Mouse (Mus musculus): ENCODE results near the gene Slamf9. TPM values are rescaled to one million over a fixed set of nuclear protein-coding genes. Genes with fewer than 3 reads are reported as not detected.

Gene Slamf9
- not detected for polyA plus RNA-seq (2017; shearing (Covaris generic))

DNA sequence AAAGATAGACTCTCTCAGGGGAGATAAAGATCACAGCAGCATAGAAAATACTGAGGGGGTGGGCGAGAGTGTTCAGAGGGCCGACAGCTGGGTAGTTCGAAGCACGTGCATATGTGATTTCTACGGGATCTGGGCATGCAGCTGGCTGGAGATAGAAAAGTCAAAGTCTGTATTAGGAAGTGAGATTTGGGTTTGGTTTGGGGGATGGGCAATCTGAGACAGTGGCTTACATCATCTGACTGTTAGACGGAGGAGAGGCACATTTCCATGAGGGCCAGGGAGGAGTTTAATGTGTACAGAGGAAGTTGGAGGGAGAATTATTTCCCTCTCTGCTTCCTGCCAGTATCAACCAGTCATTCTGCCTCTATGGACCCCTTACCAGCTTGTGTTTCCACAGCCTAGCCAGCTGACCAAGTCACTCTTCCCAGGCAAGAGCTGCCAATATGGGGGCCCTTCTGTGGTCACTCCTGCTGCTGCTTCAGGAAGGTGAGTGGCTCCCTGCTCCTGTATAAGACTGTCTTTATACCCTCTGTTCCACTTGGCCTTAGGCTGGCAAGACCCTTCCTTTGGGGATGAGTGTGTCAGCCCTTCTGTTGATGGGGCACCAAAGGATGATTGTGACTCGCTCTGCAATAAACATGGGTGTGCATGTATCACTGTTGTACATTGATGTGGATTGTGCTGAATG is at the start of gene Slamf9:
Slamf9 (plus strand) TSS at position 305 of the 688 bp plus-strand sequence.

DNA sequence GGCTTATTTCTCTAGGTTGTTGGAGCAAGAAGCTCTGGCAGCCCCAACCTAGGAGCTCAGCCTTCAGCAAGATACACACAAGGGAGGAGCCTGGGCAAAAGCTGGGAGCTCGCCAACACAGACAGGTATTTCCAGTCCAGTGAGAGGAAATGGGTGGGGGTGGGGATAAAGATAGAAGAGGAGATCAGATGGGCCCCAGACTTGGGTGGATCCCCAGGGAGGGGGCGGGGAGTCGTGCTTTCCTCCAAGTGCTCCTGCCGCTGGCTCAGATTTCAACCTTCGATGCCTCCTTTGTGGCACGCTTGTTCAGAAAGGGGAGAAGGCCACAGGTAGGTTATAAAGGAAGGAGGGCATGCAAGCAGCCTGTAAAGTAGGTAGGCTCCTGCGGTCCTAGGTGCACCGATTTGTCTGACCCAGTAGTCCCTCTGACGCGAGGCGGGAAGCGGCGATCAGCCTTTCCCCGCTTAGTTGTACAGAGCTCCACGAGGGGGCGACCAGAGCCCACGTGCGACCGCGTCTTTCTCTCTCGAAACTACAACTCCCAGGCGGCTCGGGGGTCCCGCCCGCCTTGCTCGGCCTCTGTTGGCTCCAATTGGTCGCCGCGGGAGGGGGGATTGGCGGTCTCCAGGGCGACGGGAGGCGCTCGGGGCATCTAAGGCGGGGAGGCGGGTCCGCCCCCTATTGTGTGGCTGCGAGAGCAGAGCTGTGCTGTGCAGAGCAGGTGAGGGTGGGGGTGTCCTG is 6.6 kb downstream of the Slamf9 start, which contains the start of gene Igsf9:
Igsf9 (plus strand) TSS at position 249 of the 741 bp plus-strand sequence.

DNA sequence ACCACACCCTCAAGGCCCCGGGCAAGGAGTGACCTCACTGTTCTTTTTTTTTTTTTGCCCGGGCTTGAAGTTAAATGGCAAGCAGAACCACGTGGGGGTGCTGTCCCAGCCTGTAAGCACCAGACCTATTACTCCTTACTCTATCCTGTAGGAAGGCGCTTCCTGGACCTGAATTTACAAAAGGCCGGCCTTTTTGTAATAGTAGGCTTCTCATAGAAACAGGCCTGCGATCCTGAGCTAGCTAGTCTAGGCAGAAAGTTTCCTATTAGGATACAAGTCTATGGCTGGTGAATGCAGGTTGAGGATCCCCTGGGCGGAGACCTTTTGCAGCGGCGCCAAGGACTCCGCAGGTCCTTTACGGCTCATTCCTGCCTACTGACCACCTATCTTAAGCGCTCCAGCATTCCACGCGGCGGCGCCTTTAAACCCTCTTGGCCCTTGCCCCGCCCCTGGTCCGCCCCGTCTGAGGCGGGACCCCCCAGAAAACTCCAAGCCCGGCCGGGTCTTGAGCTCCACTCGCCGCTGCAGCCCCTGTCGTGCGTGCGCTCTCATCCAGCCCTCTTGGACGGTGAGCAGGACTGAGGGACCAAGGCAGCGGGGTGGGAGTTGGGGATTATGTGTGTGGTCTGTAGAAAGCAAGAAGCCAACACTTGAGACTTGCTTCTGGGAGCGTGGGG is 24.7 kb downstream of the Slamf9 start, which contains the start of gene Tagln2:
Tagln2 (plus strand) TSS at position 283 of the 677 bp plus-strand sequence.

DNA sequence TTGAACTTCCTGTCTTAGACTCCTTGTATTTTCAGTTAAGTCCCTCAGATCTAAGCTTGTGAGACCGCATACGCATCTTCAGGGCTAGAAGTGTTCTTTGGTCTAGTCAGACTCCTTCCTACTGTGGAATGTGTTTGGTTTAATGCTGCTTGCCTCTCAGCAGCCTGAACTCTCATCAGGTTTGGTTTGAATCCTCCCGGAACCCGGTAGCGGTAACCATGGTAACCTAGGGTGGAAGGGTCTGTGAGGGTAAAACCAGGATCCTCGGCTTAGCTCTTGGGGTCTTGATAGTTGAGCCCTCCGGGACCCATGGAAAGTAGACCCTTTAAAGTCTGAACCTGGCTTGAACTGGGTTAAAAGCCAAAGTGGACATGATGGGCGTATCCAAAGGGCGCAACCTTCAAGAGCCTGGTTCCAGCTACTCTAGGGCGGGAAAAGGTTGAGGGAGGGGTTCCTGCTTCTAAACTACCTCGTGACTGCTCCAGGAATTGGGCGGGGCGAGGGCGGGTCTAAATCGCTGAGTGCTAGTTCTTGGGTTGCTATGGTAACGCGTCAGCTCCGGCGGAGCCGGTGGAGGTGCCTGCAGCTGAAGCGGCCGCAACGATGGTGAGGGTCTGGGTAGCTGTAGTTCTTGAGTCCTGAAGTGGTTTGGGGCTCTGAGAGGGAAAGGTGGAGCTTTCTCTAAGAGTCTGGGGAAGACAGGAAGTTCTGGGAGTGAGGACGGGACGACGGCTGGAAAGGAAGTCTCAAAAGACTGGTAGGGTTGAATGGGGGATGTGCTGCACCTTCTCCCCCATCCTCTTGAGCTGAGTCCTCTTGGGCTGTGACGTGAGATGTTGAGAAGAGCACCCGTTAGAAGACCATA is 45.6 kb downstream of the Slamf9 start, which contains the start of gene Cfap45:
Cfap45 (plus strand) TSS at position 226 of the 865 bp plus-strand sequence.

Other genes with a start within 250 kb of the Slamf9 start
- gene Atp1a4, start 216.9 kb upstream of the Slamf9 start, polyA plus RNA-seq (2017; shearing (Covaris generic)) = not detected
- 55.0 TPM for gene Igsf8, start 213.7 kb upstream of the Slamf9 start, polyA plus RNA-seq (2017; shearing (Covaris generic))
- gene Atp1a2, start 177.3 kb upstream of the Slamf9 start, polyA plus RNA-seq (2017; shearing (Covaris generic)) = not detected
- not detected for gene Kcnj9, start 146.0 kb upstream of the Slamf9 start, polyA plus RNA-seq (2017; shearing (Covaris generic))
- gene Kcnj10, start 134.1 kb upstream of the Slamf9 start, polyA plus RNA-seq (2017; shearing (Covaris generic)) = 0.18 TPM
- gene Pigm, start 98.8 kb upstream of the Slamf9 start, polyA plus RNA-seq (2017; shearing (Covaris generic)) = 12.6 TPM
- 0.78 TPM for gene Igsf9, start 6.4 kb downstream of the Slamf9 start, polyA plus RNA-seq (2017; shearing (Covaris generic))
- 643 TPM for gene Tagln2, start 24.7 kb downstream of the Slamf9 start, polyA plus RNA-seq (2017; shearing (Covaris generic))
- 0.94 TPM for gene Cfap45, start 45.4 kb downstream of the Slamf9 start, polyA plus RNA-seq (2017; shearing (Covaris generic))
- gene Vsig8, start 80.6 kb downstream of the Slamf9 start, polyA plus RNA-seq (2017; shearing (Covaris generic)) = not detected
- 0.60 TPM for gene Slamf8, start 115.2 kb downstream of the Slamf9 start, polyA plus RNA-seq (2017; shearing (Covaris generic))
- not detected for gene Fcrl6, start 127.2 kb downstream of the Slamf9 start, polyA plus RNA-seq (2017; shearing (Covaris generic))
- gene Dusp23, start 157.6 kb downstream of the Slamf9 start, polyA plus RNA-seq (2017; shearing (Covaris generic)) = 3.1 TPM
- not detected for gene Crp, start 222.7 kb downstream of the Slamf9 start, polyA plus RNA-seq (2017; shearing (Covaris generic))